Mouse (Mus musculus) kidney, adult 2 months (tissue): ENCODE results near the gene Lgals12.

Experiments used
- CTCF ChIP-seq: fragments of 200-500 bp; conservative IDR thresholded peaks from 2 replicates; pipeline ENCODE4 v1.5.1; 2011; ENCODE audit warnings: low read depth, mild to moderate bottlenecking, control low read depth, low read length, moderate library complexity, mixed read lengths; ENCODE audit not compliant: insufficient read depth, insufficient read length
- POLR2A ChIP-seq: fragments of 200-500 bp; IDR thresholded peaks from one replicate; pipeline ENCODE4 v1.6.1; 2011; ENCODE audit warnings: low read depth, low read length, control low read depth

DNA sequence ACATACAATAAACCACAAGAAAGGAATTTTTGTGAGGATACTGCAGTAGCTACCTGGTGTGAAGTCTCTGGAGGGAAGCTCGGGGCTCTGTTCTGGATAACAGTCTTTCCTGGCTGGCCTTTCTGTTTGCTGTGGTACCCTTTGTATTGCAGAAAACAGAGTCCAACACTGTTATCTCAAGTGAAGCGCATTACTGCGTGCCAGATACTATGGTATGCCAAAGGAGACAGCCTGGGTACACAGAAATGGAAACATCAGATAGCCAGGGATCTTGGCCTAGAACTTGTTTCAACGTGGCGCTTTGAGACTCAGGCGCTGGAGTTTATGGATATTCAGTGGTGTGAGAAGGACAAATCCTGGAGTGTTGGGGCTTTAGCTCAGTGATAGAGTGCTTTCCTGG lies 21.2 kb downstream of the Lgals12 start:
- TF ChIP-seq CTCF (no peak), POLR2A (no peak)
